Mouse (Mus musculus) neural tube, embryonic 12.5 days (tissue): ENCODE measurements around the gene Ppcs. TPM values are rescaled to one million over a fixed set of nuclear protein-coding genes. Genes with fewer than 3 reads are reported as not detected.
A peak's percentile ranks its signal among the peaks of the same experiment; 100 is the strongest.

Experiments
- ATAC-seq: fragments of 200-750 bp; cut with Nextera tagmentation; 2 replicates; pipeline ENCODE4 v1.8.0; 2017; ENCODE audit warnings: low read depth, mild to moderate bottlenecking, moderate TSS enrichment, moderate library complexity; ENCODE audit not compliant: low FRiP score
- H3K27ac ChIP-seq: fragments of 300-500 bp; sonication (generic); 2 replicates; pipeline ENCODE4 v1.5.1; 2016
- H3K27me3 ChIP-seq: fragments of 300-500 bp; sonication (generic); replicated peaks from 2 replicates; pipeline ENCODE4 v1.6.1; 2016; ENCODE audit warnings: mild to moderate bottlenecking
- H3K36me3 ChIP-seq: fragments of 300-500 bp; sonication (generic); 2 replicates; pipeline ENCODE4 v1.6.1; 2016; ENCODE audit warnings: mild to moderate bottlenecking
- H3K4me1 ChIP-seq: fragments of 300-500 bp; sonication (generic); 2 replicates; pipeline ENCODE4 v1.6.1; 2016
- H3K4me2 ChIP-seq: fragments of 300-500 bp; sonication (generic); replicated peaks from 2 replicates; pipeline ENCODE4 v1.6.1; 2016; ENCODE audit warnings: mild to moderate bottlenecking
- H3K4me3 ChIP-seq: fragments of 300-500 bp; sonication (generic); 2 replicates; pipeline ENCODE4 v1.5.1; 2016
- H3K9ac ChIP-seq: fragments of 300-500 bp; sonication (generic); 2 replicates; pipeline ENCODE4 v1.6.1; 2016; ENCODE audit warnings: mild to moderate bottlenecking
- H3K9me3 ChIP-seq: fragments of 300-500 bp; sonication (generic); 2 replicates; pipeline ENCODE4 v1.6.1; 2016; ENCODE audit warnings: mild to moderate bottlenecking
- WGBS: fragments of 180-500 bp; shearing (Covaris S2); methylation state at CpG from one replicate; pipeline ENCODE4 v1.1.7; 2016; 5-methylcytosine and 5-hydroxymethylcytosine counted together
- polyA plus RNA-seq: library from polyadenylated mRNA; unstranded; fragments of >200 nt; fragmentation: Nextera tagmentation; extraction: Ambion mirVana; gene quantifications from 2 replicates; pipeline ENCODE4 v1.2.1, GENCODE M21; 2016

The Ppcs gene
- polyA plus RNA-seq, 1 experiment from 2014 or later = 22.7 TPM

DNA sequence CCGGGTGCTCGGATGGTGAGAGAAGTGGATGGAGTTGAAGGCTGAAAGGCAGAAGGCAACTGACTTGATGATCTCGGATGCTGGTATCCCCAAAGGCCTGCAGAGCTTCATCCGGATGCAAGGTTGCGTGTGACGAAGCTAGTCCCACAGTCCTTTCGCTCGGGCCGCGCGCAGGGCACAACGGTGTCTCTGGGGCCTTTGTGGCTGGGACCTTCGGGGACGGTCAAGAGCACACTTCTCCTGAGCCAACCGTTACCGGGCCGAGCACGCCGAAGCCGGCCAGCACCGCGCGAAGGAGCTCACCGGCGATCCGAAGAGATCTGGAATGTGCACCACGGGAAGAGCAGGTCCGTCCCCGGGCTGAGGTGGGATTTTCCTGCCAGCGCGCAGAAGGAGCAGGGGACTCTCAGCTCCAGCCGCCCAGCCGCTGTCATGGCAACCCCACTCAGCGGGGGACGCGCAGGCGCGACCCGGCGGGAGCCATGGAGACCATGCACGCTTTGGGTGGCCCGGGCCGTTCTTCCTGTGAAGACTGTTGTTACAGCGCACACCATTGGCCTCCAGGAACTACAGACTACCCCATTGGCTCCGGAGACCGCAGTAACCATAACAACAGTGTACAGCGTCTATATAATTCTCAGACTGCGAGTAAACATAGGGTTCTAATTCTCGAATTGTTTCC is 7.0 kb downstream of the Ppcs start, which contains the start of gene Ccdc30:
Gene Ccdc30, minus strand, starts transcription at position 450 of the 682 bp plus-strand sequence.
- H3K4me3 ChIP-seq = peak within 1 kb of the TSS; percentile 62
- H3K4me1 ChIP-seq = peaks cover 13% of the 10 kb centered on the region
- under 1% methylated on average over 49 of the region's 49 CpGs for WGBS
- ATAC-seq = peak; percentile 100
- peak within 1 kb of the TSS; percentile 87 for H3K4me2 ChIP-seq
- H3K27me3 ChIP-seq = no peaks in the 10 kb centered on the region
- no peak within 1 kb of the TSS for H3K27ac ChIP-seq
- no peaks in the 10 kb centered on the region for H3K9me3 ChIP-seq
- peak within 1 kb of the TSS; percentile 68 for H3K9ac ChIP-seq
- no peaks in the 10 kb centered on the region for H3K36me3 ChIP-seq

DNA sequence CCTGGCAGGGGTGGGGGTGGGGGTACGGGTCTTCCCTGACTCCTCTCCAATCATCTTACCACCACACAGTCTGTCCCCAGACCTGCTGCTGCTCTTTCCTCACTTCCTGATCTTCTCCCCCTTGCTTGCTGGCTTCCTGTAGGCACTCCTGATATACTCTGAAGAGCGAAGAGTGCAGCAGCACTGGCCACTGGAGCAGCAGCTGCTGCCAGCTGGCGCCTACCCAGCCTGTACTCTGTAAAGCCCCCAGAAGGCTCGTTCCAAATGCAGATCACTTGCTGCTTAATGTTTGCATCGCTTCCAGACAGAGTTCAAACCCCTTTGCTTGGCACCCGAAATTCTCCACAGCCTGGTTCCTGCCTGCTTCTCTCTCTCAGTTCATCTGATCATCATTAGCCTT is 9.4 kb downstream of the Ppcs start:
- Histone ChIP-seq H3K4me3 (no peak overlapping the region), H3K36me3 (no peaks in the 10 kb centered on the region), H3K27me3 (no peaks in the 10 kb centered on the region), H3K27ac (no peak overlapping the region), H3K9ac (no peak overlapping the region), H3K4me1 (peaks cover 13% of the 10 kb centered on the region), H3K9me3 (no peaks in the 10 kb centered on the region), H3K4me2 (no peak overlapping the region)
- ATAC-seq = no peak
- 70% methylated on average over 6 of the region's 6 CpGs for WGBS

- no peak overlapping the region for H3K9ac ChIP-seq
- H3K27me3 ChIP-seq = no peaks in the 10 kb centered on the region
- H3K4me1 ChIP-seq = peaks cover 13% of the 10 kb centered on the region
- H3K36me3 ChIP-seq = no peaks in the 10 kb centered on the region
- H3K4me2 ChIP-seq = no peak overlapping the region
- no peak overlapping the region for H3K4me3 ChIP-seq
- no peak for ATAC-seq
- H3K9me3 ChIP-seq = no peaks in the 10 kb centered on the region
- 82% methylated on average over 12 of the region's 12 CpGs for WGBS
- H3K27ac ChIP-seq = no peak overlapping the region
Observed at GRCm38 (mm10) chr4:119411877-119412650, 10.2 kb downstream of the Ppcs start.

DNA sequence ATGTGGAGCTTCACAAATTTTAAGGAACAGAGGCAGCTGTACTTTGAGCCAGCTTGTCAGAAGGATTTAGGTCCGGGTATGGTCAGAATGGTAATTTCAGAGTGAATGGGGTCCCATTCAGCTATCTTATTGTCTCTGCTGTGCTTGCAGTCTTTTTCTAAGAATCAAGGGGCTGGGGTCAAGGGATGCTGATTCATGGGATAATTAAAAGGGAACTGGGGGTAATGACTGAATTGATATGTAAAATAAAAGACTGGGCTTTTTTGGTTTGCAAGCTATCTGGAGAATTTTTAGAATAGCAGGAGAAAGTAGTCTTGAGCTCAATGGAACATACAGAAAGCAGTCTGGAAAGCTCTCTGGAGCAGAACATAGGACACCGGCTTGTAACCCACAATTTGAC is 18.8 kb downstream of the Ppcs start:
- Histone ChIP-seq H3K9me3 (peaks cover 14% of the 10 kb centered on the region), H3K27me3 (no peaks in the 10 kb centered on the region), H3K9ac (no peak overlapping the region), H3K4me1 (no peaks in the 10 kb centered on the region), H3K4me3 (no peak overlapping the region), H3K36me3 (peaks cover 19% of the 10 kb centered on the region), H3K27ac (no peak overlapping the region), H3K4me2 (no peak overlapping the region)
- ATAC-seq = no peak
- WGBS = 50% methylated on average over 2 of the region's 2 CpGs

DNA sequence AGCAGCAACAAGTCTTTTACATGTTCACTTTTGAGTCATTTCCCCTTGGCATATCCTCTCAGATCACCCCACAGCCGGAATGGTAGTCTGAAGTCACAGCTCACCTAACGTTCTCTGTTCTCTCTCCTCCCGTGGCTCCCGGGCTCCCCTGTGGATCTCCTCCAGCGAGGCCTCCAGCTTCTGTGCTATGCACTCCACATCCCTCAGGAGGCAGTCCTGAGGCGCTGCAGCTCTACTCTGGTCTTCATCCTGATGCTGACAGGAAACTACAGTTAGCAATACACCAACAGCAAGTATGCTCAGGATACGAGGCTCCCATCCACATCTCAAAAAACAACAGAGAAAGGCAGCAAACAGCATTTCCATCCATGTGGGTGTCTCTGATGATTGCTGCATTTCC is 21.3 kb downstream of the Ppcs start:
- Histone ChIP-seq H3K27ac (no peak overlapping the region), H3K9ac (no peak overlapping the region), H3K9me3 (peaks cover 14% of the 10 kb centered on the region), H3K4me1 (no peaks in the 10 kb centered on the region), H3K4me3 (no peak overlapping the region), H3K36me3 (peaks cover 23% of the 10 kb centered on the region), H3K27me3 (no peaks in the 10 kb centered on the region), H3K4me2 (no peak overlapping the region)
- 65% methylated on average over 7 of the region's 7 CpGs for WGBS
- ATAC-seq = no peak

- H3K9me3 ChIP-seq = peaks cover 13% of the 10 kb centered on the region
- WGBS = 84% methylated on average over 7 of the region's 7 CpGs
- ATAC-seq = no peak
Observed at GRCm38 (mm10) chr4:119398751-119399150, 23.5 kb downstream of the Ppcs start.

GRCm38 (mm10) chr4:119390369-119390768 is 31.9 kb downstream of the Ppcs start:
- Histone ChIP-seq H3K36me3 (peaks cover 5% of the 10 kb centered on the region), H3K4me3 (no peak overlapping the region), H3K9ac (no peak overlapping the region), H3K4me2 (no peak overlapping the region), H3K27me3 (0 out of 2 replicates have a peak, but pooled peaks cover 4% of the 10 kb centered on the region), H3K4me1 (no peaks in the 10 kb centered on the region), H3K27ac (no peak overlapping the region), H3K9me3 (no peaks in the 10 kb centered on the region)
- no peak for ATAC-seq
- 95% methylated on average over 1 of the region's 1 CpGs for WGBS

More at GRCm38 (mm10) chr4:119398751-119399150, 23.5 kb downstream of the Ppcs start:
- no peak overlapping the region for H3K4me2 ChIP-seq
- peaks cover 20% of the 10 kb centered on the region for H3K36me3 ChIP-seq
- H3K4me3 ChIP-seq = no peak overlapping the region
- H3K4me1 ChIP-seq = no peaks in the 10 kb centered on the region
- no peak overlapping the region for H3K9ac ChIP-seq
- H3K27me3 ChIP-seq = 0 out of 2 replicates have a peak, but pooled peaks cover 4% of the 10 kb centered on the region
- H3K27ac ChIP-seq = no peak overlapping the region

DNA sequence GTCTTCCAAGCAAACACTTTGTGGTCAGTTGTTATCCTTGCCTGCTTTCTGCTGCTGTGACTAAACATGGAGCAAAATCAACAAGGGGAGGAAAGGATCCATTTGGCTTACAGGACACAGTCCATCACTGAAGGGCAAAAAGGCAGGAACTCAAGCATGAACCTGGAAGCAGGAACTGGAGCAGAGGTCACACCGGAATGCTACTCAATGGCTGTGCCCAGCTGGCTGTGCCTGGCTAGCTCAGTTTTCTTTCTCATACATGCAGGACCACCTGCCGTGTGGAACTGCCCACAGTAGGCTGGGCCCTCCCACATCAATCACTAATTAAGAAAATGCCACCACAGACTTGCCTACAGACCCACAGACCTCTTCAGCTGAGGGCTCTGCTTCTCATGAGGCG is 33.0 kb downstream of the Ppcs start:
- H3K4me3 ChIP-seq = no peak overlapping the region
- no peak for ATAC-seq
- H3K27me3 ChIP-seq = no peaks in the 10 kb centered on the region
- H3K9me3 ChIP-seq = no peaks in the 10 kb centered on the region
- 56% methylated on average over 3 of the region's 3 CpGs for WGBS
- no peak overlapping the region for H3K9ac ChIP-seq
- no peak overlapping the region for H3K4me2 ChIP-seq
- no peaks in the 10 kb centered on the region for H3K4me1 ChIP-seq
- no peak overlapping the region for H3K27ac ChIP-seq
- H3K36me3 ChIP-seq = peaks cover 5% of the 10 kb centered on the region

GRCm38 (mm10) chr4:119381471-119382190 is 40.6 kb downstream of the Ppcs start:
- H3K9ac ChIP-seq = no peak overlapping the region
- no peaks in the 10 kb centered on the region for H3K4me1 ChIP-seq
- H3K36me3 ChIP-seq = no peaks in the 10 kb centered on the region
- no peaks in the 10 kb centered on the region for H3K27me3 ChIP-seq
- ATAC-seq = no peak
- no peaks in the 10 kb centered on the region for H3K9me3 ChIP-seq
- no peak overlapping the region for H3K4me2 ChIP-seq
- H3K4me3 ChIP-seq = no peak overlapping the region
- WGBS = 81% methylated on average over 7 of the region's 7 CpGs
- no peak overlapping the region for H3K27ac ChIP-seq

GRCm38 (mm10) chr4:119369460-119369859 is 52.8 kb downstream of the Ppcs start:
- WGBS = 87% methylated on average over 6 of the region's 6 CpGs
- Histone ChIP-seq H3K4me1 (no peaks in the 10 kb centered on the region), H3K4me3 (no peak overlapping the region), H3K9ac (no peak overlapping the region), H3K36me3 (no peaks in the 10 kb centered on the region), H3K27ac (no peak overlapping the region), H3K9me3 (no peaks in the 10 kb centered on the region), H3K4me2 (no peak overlapping the region), H3K27me3 (no peaks in the 10 kb centered on the region)
- ATAC-seq = no peak
